Mouse (Mus musculus) heart, postnatal 4 days (tissue): Measurements from ENCODE around the gene Stat2. TPM values are rescaled to one million over a fixed set of nuclear protein-coding genes. Genes with fewer than 3 reads are reported as not detected.

ENCODE experiments used
- total RNA-seq, 2 experiments: library from RNA; stranded (reverse); gene quantifications; 2 replicates each; pipeline ENCODE4 v1.2.3; 2021

Stat2 gene
- total RNA-seq, 2 experiments from 2014 or later, result 10.0 TPM

Other genes starting within 250 kb of the Stat2 start
- gene Naca, start 235.0 kb upstream of the Stat2 start, total RNA-seq, result 100 to 1,000 TPM; 738 to 766 TPM
- gene Ptges3, start 211.6 kb upstream of the Stat2 start, total RNA-seq, result 100 to 1,000 TPM; 125 to 132 TPM
- gene Atp5b, start 187.3 kb upstream of the Stat2 start, total RNA-seq, result 1,000 to 10,000 TPM; 6,416 to 6,613 TPM
- gene Baz2a, start 179.0 kb upstream of the Stat2 start, total RNA-seq, result 10 to 100 TPM; 28.0 to 30.0 TPM
- 10 to 100 TPM; 95.9 to 97.3 TPM for gene Rbms2, start 90.3 kb upstream of the Stat2 start, total RNA-seq
- 1 to 10 TPM in 1 of 2 experiments, under 1 TPM in 1; 0.48 to 1.2 TPM for gene Gls2, start 76.1 kb upstream of the Stat2 start, total RNA-seq
- gene Spryd4, start 58.8 kb upstream of the Stat2 start, total RNA-seq, result 10 to 100 TPM; 39.6 to 41.5 TPM
- not detected for gene Mip, start 44.7 kb upstream of the Stat2 start, total RNA-seq
- gene Timeless, start 38.5 kb upstream of the Stat2 start, total RNA-seq, result 10 to 100 TPM; 24.5 to 28.7 TPM
- gene Apon, start 16.5 kb upstream of the Stat2 start, total RNA-seq, result under 1 TPM in 1 of 2 experiments, not detected in 1; 0.29 TPM
- gene Apof, start 1.9 kb upstream of the Stat2 start, total RNA-seq, result not detected
- 1 to 10 TPM; 1.5 to 2.2 TPM for gene Il23a, start 28.2 kb downstream of the Stat2 start, total RNA-seq
- 10 to 100 TPM; 17.6 to 18.1 TPM for gene Pan2, start 32.8 kb downstream of the Stat2 start, total RNA-seq
- gene Cnpy2, start 51.9 kb downstream of the Stat2 start, total RNA-seq, result 100 to 1,000 TPM in 1 of 2 experiments, 10 to 100 TPM in 1; 92.1 to 100 TPM
- 100 to 1,000 TPM; 819 to 825 TPM for gene Cs, start 67.2 kb downstream of the Stat2 start, total RNA-seq
- 10 to 100 TPM; 82.0 to 85.7 TPM for gene Coq10a, start 98.4 kb downstream of the Stat2 start, total RNA-seq
- 10 to 100 TPM; 44.4 to 44.9 TPM for gene Ankrd52, start 106.6 kb downstream of the Stat2 start, total RNA-seq
- gene Slc39a5, start 130.7 kb downstream of the Stat2 start, total RNA-seq, result not detected
- gene Nabp2, start 140.9 kb downstream of the Stat2 start, total RNA-seq, result 10 to 100 TPM; 44.1 to 47.1 TPM
- gene Rnf41, start 141.1 kb downstream of the Stat2 start, total RNA-seq, result 10 to 100 TPM; 25.0 to 27.0 TPM
- gene Smarcc2, start 188.7 kb downstream of the Stat2 start, total RNA-seq, result 10 to 100 TPM; 97.0 to 97.3 TPM
- 100 to 1,000 TPM; 616 to 628 TPM for gene Myl6, start 223.6 kb downstream of the Stat2 start, total RNA-seq
- 1 to 10 TPM; 3.7 TPM for gene Myl6b, start 228.1 kb downstream of the Stat2 start, total RNA-seq